Mouse (Mus musculus) left cerebral cortex, postnatal 25 days (tissue): ENCODE measurements at regions not wholly inside any gene's neighbourhood (a gene's known extent, or its start where the extent isn't known, plus 50 kb on each side); places are given as distances from the start of the nearest gene placed in this dataset.
A peak's percentile ranks its signal among the peaks of the same experiment; 100 is the strongest.

ENCODE experiments used
- DNase-seq, 2 experiments: peaks; one replicate each; pipeline ENCODE4 v3.0.0; 2022; ENCODE audit warnings: low spot score in 2 of 2, mixed read lengths in 1 of 2
- intact Hi-C: fragments of 180-260 bp; cut with DNase I; formaldehyde crosslinking; loops from one replicate; pipeline ENCODE4 v1.15.1; 2025

DNA sequence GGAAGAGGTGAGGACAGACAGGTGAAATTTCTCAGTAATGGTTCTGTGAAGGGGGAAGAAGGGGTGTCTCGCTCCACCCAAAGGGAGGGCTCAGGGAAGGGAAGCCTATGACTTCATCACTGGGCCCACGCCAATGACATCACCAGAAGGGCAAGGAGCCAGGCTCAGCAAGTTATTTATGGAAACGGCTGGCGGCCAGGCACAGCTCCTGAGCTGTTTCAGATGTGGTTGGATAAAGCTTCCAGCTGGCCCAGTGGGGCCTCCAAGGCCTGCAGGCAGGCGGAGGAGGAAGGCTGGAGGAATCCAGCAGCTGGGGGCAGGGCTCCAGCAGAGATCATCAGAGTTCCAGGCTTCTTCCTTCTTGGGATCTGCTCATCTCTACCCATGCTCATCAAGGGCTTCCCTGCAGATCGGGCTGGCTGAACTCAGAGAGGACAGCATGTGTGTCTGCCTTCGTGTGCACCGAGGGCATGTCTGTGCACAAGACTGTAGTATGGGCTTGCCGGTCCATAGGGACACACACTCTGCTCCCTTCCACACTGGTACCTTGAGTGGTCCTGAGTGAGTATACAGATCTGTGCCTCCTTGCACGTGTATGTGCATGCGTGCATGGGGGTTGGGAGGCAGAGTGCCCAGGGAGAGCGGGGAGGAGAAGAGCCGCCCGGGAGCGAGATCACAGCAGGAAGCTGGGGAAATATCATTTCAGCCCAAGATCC lies 131.6 kb upstream of the Sdk2 start:
- peak; percentile 90 to 97 for DNase-seq
- intact Hi-C loops: loop anchor here (1.0 to 5.0 kb wide), 4 partner anchors 89 to 284 kb away; partner anchors contain the start of gene Sdk2

DNA sequence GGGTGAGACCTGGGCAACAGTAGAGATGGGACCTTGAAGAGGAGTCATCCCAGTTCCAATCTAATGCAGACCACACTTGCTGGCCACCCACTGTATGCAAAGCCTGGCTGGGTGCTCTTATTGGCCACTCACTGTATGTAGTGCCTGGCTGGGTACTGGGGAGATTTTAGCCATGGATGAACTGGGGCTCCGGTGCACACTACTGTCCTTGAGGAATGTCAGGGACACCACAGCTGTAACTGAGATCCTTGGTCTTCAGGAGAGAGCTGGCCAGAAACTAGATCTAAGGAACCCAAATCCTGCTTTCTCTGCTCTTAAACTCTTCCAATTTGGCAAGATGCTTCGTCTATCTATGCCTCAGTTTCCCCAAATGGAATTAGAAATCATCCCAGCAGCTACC lies 128.4 kb upstream of the Sdk2 start:
- DNase-seq: no peak
- intact Hi-C loops: loop anchor here (5.0 kb wide), 3 partner anchors 92 to 287 kb away; partner anchors contain the start of gene Sdk2

DNA sequence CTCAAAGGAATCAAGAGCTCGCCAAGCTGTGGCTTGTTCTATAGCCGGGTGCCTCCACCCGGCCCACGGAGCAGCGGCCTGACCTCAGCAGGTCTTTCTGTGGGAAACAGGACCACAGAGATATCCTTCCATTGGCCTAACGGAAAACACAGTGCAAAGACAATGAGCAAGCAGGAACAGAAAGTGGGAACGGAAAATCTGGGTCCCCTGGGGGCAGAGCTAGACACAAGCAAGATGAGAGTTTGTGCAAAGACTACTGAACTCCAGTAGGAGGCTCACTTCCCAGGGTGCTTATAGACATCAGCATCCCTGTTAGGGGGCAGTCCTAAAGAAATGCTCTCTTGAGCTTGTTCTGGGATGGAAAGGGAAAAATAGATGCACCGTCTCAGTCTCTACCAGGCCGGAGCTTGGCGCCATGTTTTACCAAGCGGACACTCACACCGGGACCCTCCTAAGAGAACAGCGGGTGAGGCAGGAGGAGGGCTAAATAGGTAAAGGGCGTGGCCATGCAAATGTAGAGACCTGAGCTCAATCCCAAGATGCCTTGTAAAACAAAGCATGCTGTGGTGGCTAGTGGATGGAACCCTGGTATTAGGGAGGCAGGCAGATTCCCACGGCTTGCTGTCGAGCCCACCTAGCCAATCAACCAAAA lies 127.3 kb upstream of the Sdk2 start:
- intact Hi-C loops: no loop called here
- DNase-seq: no peak

DNA sequence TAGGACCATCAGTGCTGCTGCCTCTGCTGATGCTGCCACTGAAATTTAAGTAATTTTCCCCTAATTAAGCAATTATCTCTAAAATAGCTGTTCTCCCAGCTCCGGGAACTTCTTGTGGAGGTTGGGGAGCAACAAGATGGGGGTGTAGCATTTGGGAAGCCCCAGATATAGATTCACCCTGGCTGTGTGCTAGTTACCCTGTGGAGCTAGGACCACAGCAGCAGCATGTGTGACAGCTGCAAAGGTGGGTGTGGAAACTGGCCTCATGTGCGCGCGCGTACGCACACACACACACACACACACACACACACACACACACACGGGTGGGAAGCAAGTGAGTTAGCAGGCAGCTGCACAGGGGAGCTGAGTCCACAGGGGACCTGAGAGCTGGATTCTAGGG lies 126.2 kb upstream of the Sdk2 start:
- intact Hi-C loops: no loop called here

DNA sequence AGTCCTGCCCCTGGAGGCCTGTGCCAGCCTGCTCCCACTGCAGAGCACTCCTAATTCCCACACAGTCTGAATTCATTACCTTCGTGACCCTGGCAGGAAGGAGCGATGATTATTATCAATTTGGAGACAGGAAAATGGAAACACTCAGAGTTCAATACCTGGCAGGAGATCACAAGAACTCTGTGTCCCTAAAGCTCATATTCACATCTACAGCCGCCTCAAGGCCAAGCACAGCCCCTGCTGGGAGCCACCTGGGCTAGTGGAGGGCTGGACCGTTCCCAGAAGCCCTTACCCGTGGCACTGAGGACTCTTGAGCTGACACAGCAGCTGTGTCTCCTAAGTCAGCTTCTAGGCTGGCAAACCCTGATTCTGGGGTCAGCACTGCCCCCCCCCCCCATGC lies 124.8 kb upstream of the Sdk2 start:
- intact Hi-C loops: no loop called here
- no peak for DNase-seq

More for the DNA sequence above, 126.2 kb upstream of the Sdk2 start:
- peak; percentile 60 to 68 for DNase-seq

DNA sequence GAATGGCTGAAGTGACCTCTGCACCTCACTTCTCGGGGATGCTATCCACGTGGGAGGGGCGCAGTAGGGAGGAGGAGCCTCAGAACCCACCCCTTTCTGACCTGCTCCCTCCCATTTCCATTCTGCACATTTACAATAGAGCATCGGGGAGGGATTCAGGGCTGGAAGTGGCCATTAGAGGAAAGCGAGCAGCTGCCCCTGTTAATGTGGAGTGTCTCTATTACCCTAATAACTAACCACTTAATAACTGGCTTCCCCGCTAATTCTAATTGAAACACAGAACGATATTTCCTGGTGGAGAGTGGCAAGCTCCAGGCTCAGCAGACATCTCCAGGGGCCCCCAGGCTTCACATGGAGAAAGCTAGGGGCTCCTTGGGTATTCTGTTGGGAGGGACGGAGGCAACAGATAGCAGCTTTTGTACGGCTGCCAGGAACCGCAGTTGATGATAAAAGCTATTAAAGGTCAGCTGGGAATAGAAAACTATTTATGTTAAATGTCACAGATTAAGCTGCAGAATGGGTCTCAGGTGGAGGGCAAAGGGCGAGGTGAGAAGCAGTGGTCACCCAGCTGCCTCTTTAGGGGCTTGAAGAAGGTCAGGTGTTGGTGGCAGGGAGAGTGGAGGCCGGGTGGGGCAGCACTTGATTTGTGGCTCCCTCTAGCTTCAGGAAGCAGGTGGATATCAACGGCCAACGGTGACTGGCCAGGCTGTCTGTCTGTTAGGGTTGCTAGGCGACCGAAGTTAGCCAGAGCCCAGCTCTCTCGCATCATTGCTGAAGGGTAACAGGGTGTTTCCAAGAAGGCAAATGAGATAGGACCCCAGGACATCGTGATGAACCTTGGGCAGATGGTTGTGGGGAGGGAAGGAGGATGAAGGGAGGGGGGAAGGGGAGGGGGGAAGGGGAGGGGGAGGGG lies 118.4 kb upstream of the Sdk2 start:
- DNase-seq: peak in 1 of 2 experiments; percentile 30
- intact Hi-C loops: no loop called here

DNA sequence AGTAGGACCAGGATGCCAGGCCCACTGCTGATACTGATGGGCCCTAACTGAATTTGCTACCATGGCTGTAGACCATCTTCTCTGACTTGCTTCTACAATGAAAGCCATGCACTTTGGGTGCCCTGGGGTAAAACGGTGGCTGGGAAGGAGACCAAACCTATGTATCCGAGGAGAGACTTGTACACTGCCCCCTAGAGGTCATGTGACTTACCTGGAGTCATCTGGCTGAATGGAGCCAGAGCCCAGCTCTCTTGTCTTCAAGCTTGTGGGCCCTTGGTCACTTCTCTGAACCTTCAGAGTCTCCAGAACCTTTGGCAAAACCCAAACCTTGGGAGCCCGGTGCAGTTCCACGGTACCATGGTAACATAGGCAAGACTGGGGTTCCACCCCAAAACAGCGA lies 117.6 kb upstream of the Sdk2 start:
- intact Hi-C loops: no loop called here
- no peak for DNase-seq

DNA sequence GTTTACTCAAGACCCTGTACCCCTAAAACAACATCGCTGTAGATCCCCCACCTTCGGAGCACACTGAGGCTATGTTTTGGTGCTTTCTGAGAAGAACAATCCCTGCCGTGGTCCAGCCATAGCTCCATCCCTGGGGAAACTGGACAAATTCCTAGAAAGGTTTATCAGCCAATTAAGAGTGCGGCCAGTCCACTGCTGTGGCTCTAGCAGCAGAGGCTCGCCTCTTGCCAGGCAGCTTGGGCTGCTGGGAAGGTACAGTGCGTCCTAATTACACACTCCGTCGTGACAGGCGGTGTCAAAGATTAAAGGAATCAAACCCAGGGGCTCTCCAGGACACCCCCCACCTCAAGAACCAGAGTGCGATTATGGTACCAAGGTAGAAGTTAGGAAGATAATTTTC lies 116.4 kb upstream of the Sdk2 start:
- intact Hi-C loops: no loop called here
- no peak for DNase-seq

DNA sequence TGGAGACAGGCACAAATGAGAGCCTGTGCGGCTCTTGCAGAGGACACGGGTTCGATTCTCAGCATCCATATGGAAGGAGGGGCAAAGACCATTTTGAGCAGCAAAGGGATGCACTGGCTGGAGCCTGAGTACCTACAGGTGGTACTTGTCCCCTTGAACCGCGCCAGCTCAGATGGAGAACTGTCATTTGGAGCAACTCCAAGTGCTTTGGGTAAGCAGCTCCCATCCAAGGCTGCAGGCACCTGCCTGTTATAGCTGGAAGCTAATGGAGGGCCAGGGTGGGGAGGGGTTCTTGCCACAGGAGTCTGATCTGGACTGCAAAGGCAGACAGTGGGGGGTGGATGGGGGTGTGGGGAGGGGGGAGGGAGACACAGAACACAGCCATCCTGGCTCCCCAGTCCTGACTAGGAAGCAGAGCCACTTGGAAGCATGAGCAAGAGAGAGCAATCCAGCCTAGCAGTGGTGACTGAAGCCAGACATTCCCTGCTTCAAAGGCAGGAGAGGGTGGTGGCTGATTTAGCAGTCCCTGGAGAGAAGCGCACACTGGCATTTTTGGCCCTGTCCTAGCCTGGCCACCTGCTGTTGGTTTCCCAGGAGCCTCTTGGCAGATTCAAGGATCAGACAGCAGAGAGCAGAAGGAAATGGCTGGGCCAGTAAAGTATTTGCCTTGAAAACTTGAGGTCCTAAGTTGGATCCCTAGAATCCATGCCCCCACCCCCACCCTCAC lies 112.1 kb upstream of the Sdk2 start:
- intact Hi-C loops: no loop called here
- no peak for DNase-seq

DNA sequence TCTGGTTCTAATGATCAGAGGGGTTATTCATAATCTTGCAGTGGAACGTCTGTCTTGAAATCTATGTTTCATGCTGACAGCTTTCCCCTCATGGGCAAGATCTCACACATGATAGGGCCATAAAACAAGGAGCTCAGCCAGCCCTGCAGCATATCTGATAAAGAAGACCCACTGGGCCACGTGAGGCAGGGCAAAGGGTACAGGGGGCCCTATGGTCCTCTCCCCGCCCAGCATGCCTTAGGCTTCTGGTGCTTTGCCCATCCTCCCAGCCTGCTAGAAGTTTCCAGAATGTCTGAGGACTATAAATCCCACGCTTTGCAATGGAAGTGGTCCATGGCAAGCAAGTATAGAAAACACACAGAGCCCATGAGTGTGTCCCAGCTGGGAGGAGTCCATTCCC lies 110.9 kb upstream of the Sdk2 start:
- intact Hi-C loops: no loop called here
- no peak for DNase-seq

DNA sequence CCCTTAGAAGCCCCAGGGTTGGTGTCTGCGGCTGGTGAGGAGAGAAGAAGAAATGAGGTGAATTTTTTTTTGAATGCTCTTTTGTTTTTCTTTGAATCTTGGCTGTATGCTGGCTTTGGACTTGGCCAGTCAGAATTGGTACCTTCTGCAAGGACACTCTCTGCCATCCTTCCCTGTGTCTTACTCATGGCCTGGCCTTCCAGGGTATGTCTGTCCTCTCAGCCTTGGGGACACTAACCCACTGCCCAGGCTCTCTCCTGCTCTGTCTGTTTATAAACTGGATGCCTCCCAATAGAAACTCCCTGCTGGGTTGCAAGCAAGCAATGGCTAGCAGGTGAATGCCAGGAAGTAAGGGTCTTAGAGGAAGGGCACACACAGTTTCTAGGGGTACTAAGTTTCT lies 110.4 kb upstream of the Sdk2 start:
- DNase-seq: no peak
- intact Hi-C loops: no loop called here

DNA sequence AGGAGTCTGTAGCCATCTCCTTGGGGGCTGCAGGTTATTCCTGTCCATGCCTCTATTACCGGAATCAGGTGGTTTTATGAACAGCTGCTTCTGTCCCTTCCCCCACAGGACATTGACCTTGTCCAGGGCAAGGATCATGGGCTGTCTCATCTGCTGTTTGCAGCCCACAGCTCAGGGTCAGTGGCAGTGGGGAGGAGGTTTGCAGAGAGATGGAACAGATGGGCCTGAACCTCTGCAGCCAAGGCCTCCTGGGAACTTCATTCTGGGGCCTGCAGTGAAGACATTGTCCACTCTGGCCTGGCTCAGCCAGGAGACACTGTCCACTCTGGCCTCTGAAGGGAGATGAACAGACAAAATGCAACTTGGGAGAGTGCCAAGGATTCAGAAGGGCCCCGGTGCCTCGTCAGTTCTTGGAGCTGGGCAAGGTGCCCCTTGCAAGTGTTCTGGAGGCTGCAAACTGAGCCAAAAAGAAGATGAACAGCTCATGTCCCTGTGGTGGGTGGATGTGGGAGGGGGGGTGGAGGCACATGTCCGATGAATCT lies 109.9 kb upstream of the Sdk2 start:
- peak in 1 of 2 experiments; percentile 45 for DNase-seq
- intact Hi-C loops: no loop called here

DNA sequence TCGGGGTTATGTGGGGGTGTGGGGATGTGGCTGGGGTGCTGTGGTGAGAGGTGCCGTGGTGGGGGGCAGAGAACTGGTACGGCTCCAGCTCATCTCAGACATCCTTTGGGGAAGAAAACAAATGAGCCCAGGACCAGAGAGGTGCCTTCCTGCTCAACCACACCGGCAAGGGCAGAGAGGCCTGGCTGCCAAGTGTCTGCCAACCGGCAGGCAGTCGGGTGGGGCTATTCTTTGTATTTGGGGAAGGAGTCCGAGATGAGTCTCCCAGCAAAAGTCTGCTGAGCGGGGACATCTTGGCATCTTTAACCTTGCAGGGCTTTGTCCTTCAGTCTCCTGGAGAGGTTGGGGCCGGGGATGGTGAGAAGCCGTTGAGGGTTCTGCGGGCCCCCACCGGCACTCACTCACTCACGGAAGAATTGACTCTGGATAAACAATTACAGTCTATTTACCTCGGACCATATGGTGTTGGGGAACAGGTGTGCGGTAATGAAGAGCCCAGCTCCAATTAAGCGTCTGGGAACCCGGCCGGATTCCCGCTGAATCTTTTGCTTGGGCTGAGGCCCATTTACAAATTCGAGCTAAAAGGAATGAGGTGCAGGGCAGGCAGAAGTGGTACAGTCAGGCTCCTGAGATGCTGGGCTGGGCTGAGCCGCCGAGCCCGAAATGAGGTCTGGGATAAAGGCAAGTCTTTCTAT lies 108.7 kb upstream of the Sdk2 start:
- intact Hi-C loops: no loop called here
- no peak for DNase-seq

DNA sequence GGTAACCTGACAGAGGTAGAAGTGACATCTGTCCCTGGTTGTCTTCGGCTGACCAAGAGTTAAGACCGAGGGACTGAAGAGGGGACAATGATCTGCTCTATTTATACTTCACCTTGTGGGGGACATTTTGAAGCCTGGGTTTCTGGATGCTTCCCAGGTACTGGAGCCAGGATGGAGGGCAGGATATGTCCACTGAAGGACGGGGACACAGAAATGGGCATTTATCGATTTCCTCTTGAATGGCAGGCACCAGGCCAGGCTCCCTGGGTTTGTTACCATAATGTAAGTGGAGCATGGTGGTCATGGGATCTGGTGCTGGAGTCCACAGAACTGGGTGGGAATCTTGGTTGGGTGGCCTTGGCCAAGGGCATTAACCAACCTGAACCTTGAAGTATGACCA lies 108.0 kb upstream of the Sdk2 start:
- DNase-seq: no peak
- intact Hi-C loops: no loop called here

DNA sequence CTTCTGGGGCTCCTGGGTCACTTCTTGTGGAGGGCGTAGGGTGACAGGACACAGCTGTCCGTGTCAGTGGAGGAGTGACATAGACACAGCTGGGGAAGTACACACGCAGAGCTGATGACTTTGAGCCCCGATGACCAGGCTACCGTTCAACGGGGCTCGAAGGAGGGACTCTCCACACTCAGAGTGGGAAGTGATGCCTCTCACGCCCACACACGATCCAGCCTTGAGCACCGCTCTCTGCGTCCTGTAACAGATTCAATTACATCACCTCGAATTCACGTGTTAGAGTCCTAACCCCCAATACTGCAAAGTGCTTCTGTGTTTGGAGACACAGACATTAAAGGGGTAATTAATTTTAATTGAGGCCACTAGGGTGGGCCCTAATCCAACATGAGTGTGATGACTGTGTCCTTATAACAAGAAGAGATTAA lies 101.4 kb upstream of the Sdk2 start:
- no peak for DNase-seq
- intact Hi-C loops: no loop called here

DNA sequence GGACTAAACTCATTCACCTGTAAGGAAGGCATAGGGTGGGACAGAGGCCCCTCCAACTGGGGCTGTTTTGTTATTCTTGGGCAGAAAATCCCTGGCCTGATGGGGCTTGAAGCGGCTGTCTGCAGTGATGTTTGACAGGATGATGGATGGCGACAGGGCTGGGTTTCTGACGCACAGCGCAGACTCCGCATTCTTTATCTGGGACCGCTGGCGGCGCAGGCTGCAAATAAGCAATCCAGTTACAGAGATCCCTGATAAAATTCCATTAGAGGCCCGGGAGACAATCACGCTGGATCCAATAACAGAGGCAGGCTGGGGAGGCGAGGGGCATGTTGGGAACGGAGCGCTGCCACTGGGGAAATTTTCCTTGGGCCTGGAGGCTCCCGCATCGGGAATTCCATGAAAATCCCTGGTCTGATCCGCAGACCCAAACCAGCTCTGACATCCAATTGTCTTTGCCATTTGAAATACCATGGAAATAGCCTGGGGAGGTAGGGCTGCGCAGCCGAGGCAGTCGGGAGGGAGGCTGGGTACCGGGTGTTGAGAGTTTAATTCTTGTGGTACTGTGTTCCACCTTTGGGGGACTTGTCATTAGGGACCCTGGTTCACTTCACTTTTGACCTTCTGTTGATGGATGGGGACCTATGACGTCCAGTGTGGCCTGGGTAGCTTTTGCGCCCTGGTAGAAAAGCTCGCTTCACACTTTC lies 99.0 kb upstream of the Sdk2 start:
- intact Hi-C loops: no loop called here
- no peak for DNase-seq

DNA sequence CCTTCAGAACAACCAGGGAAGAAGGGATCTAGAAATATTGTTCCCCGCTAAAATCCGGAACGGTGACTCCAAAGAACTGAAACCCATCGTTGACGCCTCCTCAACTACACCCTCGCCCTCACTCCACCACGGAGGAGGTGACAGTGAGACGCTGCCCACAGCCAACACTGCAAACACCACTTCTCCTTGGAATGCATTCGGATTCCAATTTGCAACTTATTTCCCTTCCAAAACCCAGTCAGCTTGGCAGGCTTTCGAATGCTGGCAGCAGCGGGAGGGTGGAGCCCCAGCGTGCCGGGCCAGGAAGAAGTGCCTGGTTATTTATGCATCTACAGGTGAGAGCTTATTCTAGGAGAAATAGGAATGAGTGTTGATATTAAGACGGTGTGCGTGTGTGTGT lies 85.9 kb upstream of the Sdk2 start:
- intact Hi-C loops: loop anchor here (2.0 kb wide), 1 partner anchor 86 kb away; the partner anchor contains the start of gene Sdk2
- DNase-seq: peak; percentile 52 to 89

DNA sequence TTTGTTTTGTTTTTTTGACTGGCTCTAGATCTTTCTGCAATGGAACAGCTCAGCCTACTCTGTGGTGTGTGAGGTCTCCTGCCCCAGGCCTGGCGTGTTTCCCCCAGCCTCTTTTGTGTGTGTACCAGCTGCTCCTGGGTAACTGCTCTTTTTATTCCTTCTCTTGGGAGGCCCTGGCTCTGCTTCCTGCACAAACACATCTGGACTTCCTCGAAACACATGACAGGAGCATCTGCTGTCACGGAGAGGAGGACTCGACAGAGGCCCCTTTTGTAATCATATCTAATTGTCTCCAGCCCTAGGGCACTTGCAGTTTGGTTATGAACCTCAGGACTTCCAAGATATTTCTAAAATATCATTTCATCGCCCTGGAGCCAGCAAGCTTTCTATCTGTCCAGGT lies 79.5 kb upstream of the Sdk2 start:
- intact Hi-C loops: no loop called here
- no peak for DNase-seq
